Mouse (Mus musculus): Measurements from ENCODE around the gene Myzap.

DNA sequence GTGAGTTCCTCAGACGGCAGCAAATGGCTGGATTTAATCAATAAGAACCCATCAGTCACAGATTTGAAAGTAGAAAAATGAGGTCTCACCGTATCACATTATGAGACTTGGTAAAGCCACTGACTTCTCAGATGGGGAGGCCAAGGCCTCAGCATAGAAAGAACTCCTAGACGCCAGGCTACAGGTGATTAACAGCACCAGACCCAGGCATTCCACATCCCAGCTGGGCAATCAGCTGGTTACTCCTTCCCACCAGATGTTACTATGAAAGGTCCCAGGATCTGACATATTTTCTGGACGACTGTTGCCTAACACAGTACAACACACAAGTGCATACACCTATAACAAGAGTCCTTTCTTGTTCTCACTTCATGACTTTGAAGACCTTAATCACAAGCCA, 78.6 kb downstream of the Myzap start:
- TF ChIP-seq TAL1 (IDR thresholded peaks at IDR 0.05; ENCODE audit: low read length), result no peak
- TF ChIP-seq GATA1 (IDR thresholded peaks at IDR 0.05; ENCODE audit: low read length), result no peak

Measured in erythroblast, embryonic 14.5 days (primary cell).